Mouse (Mus musculus) mesoderm, embryonic 11.5 days (tissue): ENCODE measurements at regions not wholly inside any gene's neighbourhood (a gene's known extent, or its start where the extent isn't known, plus 50 kb on each side); places are given as distances from the start of the nearest gene placed in this dataset.
A peak's percentile ranks its signal among the peaks of the same experiment; 100 is the strongest.
"Not testable (repeated sequence)": the region's sequence is repeated elsewhere in the genome, so short reads cannot be mapped to it uniquely, and the experiment has no call there.

Source experiments
- DNase-seq: peaks from one replicate; pipeline ENCODE4 v3.0.0-alpha.2; 2012; ENCODE audit warnings: low read depth, low spot score

DNA sequence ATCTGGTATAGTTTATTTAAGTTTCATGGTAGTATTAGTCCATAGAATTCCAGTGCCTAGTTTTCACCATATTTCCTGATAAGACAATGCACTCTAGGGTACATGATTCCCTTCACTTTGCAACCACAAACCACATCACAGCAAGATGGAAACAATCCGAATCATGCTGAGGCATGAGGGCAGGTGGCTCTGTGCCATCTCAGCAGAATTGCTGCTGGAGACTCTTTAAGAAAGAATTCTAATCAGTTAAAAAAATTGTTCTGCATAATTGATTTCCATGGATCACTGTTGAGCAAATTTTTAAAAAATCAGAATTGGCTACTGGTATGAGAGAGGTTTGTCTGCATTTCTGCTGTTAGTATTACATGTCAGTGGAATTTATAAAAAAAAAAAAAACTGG is 1451.1 kb upstream of the Pcdh20 start:
- no peak for DNase-seq

DNA sequence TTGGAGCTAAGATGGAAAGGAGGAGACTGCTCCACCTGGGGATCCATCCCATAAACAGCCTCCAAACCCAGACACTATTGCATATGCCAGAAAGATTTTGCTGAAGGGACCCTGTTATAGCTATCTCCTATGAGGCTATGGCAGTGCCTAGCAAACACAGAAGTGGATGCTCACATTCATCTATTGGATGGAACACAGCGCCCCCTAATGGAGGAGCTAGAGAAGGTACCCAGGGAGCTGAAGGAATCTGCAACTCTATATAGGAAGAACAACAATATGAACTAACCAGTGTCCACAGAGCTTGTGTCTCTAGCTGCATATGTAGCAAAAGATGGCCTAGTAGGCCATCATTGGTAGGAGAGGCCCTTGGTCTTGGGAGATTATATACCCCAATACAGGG is 1449.4 kb upstream of the Pcdh20 start:
- DNase-seq = peak; percentile 2

DNA sequence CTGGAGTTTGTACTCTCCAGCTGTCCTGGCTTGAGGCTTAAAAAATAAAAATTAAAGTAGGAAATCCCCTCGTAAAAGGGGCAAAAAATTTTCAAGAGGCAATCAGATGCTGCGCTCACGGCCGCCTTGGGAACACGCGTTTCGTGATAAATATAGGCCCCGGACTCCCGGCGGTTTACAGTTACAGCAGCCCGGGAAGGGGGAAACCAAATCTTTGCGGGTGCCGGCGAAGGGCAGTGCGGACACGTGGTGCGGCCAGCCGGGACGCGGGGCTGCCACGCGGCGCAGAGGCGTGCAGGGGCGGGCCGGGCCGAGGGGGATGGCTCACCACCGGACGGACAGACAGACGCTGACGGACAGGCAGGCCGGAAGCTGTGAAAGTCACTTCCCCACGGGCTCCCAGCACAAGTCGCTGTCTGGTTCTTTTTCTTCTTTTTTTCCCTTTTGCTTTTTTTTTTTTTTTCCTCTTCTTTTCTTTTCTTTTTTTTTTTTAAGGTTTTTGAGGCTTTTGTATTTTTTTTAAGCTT is 1427.6 kb upstream of the Pcdh20 start:
- not testable (repeated sequence) for DNase-seq

DNA sequence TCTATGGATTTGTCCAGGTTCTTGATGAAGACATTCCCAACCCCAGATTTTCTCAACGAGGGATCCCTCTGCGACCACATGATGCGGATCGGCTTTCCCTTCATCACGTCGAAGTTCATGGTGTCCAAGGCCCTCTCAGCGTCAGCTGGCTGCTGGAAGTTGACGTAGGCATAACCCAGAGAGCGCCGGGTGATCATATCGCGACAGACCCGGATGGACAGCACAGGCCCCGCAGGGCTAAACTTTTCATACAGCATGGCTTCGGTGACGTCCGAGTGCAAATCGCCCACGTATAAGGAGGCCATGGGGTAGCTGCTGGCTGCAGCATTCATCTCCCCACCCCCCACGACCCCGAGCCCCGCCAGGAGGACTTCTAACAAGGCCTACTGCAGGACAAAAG is 1426.9 kb upstream of the Pcdh20 start:
- not testable (repeated sequence) for DNase-seq

DNA sequence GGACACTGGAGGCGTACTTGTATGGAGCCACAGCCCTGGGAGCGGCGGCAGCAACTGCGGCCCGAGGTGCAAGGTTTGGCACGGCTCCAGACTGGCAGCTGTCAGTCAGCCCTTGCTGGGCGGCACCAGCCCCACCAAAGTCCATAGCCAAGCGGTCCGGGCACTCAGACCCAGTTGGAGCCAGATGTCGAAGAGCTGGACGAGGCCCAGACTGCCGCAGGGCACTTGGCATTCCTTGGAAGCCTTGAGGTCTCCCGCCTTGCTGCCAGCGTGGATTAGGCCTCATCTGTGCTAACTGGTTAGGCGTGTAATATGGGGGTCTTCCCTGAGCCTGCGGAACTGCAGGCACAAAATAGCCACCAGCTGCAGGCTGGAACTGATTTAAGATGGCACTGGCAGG is 1425.7 kb upstream of the Pcdh20 start:
- not testable (repeated sequence) for DNase-seq
